Mouse (Mus musculus): Measurements from ENCODE around the gene Cerkl.

DNA sequence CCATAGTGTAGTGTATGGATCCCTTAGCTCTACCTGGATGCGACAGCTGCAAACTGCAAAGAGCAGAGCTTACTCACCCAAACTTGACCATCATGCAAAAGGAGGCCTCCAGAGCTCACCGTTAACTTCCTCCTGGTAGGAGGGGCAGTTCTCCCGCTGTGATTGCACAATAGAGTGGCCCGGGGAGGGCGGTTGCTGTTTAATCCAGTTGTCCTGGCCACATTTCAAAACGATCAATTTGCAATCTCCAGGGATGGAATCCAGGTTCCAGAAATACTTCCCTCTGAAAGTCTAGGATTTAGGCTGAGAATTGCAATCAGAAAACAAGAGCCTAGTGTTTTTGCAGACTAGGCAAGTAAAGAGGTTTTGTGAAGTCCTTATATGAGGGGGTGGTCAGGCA lies 26.9 kb downstream of the Cerkl start:
- TF ChIP-seq CTCF (IDR thresholded peaks at IDR 0.05; ENCODE audit: low read depth), result no peak
- TF ChIP-seq EP300 (IDR thresholded peaks at IDR 0.05; ENCODE audit: low read depth), result no peak

Data from heart, postnatal 0 days (tissue).